Mouse (Mus musculus) intestine, embryonic 14.5 days (tissue): ENCODE data around the gene Ecm1. TPM values are rescaled to one million over a fixed set of nuclear protein-coding genes. Genes with fewer than 3 reads are reported as not detected.

ENCODE experiments used
- ATAC-seq: fragments of 200-750 bp; cut with Nextera tagmentation; replicated peaks from 2 replicates; pipeline ENCODE4 v1.8.0; 2017; ENCODE audit warnings: low read depth, moderate number of reproducible peaks, moderate TSS enrichment, moderate library complexity; ENCODE audit not compliant: low FRiP score, low TSS enrichment
- DNase-seq: peaks from one replicate; pipeline ENCODE4 v3.0.0-alpha.2; 2018; ENCODE audit warnings: low spot score
- H3K27ac ChIP-seq: fragments of 300-500 bp; sonication (generic); 2 replicates; pipeline ENCODE4 v1.5.1; 2014; ENCODE audit warnings: low read depth, mild to moderate bottlenecking, control low read depth
- H3K27me3 ChIP-seq: fragments of 300-500 bp; sonication (generic); replicated peaks from 2 replicates; pipeline ENCODE4 v1.6.1; 2014; ENCODE audit warnings: low read length, control low read depth; ENCODE audit not compliant: control insufficient read depth, insufficient read depth
- H3K36me3 ChIP-seq: fragments of 300-500 bp; sonication (generic); 2 replicates; pipeline ENCODE4 v1.6.1; 2014; ENCODE audit warnings: low read length, control low read depth; ENCODE audit not compliant: control insufficient read depth, insufficient read depth
- H3K4me1 ChIP-seq: fragments of 300-500 bp; sonication (generic); replicated peaks from 2 replicates; pipeline ENCODE4 v1.6.1; 2014; ENCODE audit warnings: low read length, control low read depth, mixed read lengths; ENCODE audit not compliant: control insufficient read depth, insufficient read depth
- H3K4me2 ChIP-seq: fragments of 300-500 bp; sonication (generic); 2 replicates; pipeline ENCODE4 v1.6.1; 2014; ENCODE audit warnings: low read length
- H3K4me3 ChIP-seq: fragments of 300-500 bp; sonication (generic); 2 replicates; pipeline ENCODE4 v1.5.1; 2014; ENCODE audit warnings: low read depth, low read length, control low read depth, mixed read lengths
- H3K9ac ChIP-seq: fragments of 300-500 bp; sonication (generic); 2 replicates; pipeline ENCODE4 v1.6.1; 2014; ENCODE audit warnings: mild to moderate bottlenecking, low read length
- H3K9me3 ChIP-seq: fragments of 300-500 bp; sonication (generic); 2 replicates; pipeline ENCODE4 v1.6.1; 2016; ENCODE audit warnings: low read length, control low read depth; ENCODE audit not compliant: control insufficient read depth
- WGBS: fragments of 180-500 bp; shearing (Covaris S2); extraction: QIAGEN DNeasy Blood & Tissue Kit; methylation state at CpG from one replicate; pipeline ENCODE4 v1.1.7; 2014; 5-methylcytosine and 5-hydroxymethylcytosine counted together
- polyA plus RNA-seq: library from polyadenylated mRNA; unstranded; fragments of >200 nt; fragmentation: Nextera tagmentation; extraction: Ambion mirVana; gene quantifications from 2 replicates; pipeline ENCODE4 v1.2.1, GENCODE M21; 2014

Ecm1 gene
- polyA plus RNA-seq, 1 experiment from 2014 or later: 23.2 TPM

DNA sequence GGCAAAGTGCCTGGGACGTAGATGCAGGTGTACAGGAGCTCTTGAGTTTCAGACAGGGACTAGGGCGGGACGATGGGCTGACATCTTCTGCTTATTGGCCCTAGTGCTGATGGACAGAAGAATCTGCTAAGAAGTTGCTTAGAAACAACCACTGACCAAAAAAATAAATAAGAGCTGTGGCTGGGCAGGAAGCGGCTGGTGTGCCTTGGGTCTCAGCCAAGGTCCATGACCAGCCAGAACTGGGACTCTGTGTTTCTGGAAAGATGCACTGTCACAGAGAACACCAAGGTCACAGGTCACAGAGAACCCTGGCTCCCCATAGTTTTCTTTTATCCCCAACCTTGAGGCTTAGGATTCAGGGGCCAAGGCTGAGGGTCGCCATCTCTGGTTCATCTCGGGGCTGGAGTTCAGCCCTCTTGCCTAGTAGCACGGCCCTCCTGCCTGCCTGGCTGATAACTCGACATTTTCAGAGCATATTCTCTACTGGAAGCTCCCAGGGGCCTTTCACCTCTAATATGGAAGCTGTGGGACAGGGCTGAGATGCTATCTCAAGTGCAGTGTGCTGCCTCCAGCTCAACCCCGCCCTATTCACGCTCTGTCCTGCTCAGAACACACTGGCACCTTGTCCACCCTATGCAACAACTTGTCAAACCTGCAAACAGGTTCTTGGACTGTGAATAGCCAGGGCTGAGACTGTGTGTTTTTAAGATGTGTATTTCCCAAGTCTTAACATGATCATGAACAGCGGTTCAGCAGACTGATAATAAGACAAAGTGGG lies 6.4 kb downstream of the Ecm1 start:
- Histone ChIP-seq H3K9ac (no peak overlapping the region), H3K27me3 (no peaks in the 10 kb centered on the region), H3K4me2 (no peak overlapping the region), H3K9me3 (no peaks in the 10 kb centered on the region), H3K4me3 (no peak overlapping the region), H3K27ac (no peak overlapping the region), H3K4me1 (no peaks in the 10 kb centered on the region), H3K36me3 (0 out of 2 replicates have a peak, but pooled peaks cover 9% of the 10 kb centered on the region)
- WGBS: 82% methylated on average over 11 of the region's 11 CpGs
- no peak for DNase-seq
- no peak for ATAC-seq

DNA sequence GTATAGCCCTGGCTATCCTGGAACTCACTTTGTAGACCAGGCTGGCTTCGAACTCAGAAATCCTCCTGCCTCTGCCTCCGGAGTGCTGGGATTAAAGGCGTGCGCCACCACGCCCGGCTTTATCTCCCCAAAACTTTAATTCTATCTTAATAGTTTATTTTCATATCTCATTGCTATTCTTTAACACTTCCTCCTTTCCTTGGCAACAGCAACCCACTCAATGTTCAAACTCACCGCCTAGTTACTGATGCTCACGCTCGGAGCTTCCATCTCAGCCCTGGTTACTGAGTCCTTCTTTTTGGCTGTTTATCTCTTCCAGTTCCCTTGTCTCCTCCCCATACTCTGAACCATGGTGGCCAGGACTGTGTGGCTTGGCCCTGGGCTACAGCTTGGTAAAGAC lies 7.1 kb downstream of the Ecm1 start:
- ATAC-seq: no peak
- H3K27me3 ChIP-seq: no peaks in the 10 kb centered on the region
- no peaks in the 10 kb centered on the region for H3K9me3 ChIP-seq
- no peaks in the 10 kb centered on the region for H3K4me1 ChIP-seq
- no peak overlapping the region for H3K27ac ChIP-seq
- no peak overlapping the region for H3K4me3 ChIP-seq
- DNase-seq: no peak
- no peak overlapping the region for H3K4me2 ChIP-seq
- WGBS: 94% methylated on average over 9 of the region's 9 CpGs
- no peak overlapping the region for H3K9ac ChIP-seq
- H3K36me3 ChIP-seq: 0 out of 2 replicates have a peak, but pooled peaks cover 9% of the 10 kb centered on the region

DNA sequence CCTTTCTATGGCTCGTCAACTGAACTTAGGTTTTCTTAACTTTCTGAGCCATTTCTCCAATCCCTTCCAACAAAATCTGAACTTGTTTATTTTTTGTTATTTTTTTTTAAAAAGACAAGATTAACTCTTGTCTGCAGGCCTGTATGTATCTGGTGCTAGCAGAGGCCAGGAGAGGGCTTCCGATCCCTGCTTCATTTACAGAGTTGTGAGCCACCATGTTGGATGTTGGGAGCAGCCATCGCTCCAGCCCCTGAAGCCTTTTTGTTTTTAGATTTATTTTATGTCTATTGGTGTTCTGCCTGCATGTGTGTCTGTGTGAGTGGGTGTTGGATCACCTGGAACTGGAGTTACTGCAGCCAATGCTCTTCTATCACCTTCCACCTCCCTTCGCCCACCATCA lies 7.6 kb downstream of the Ecm1 start:
- Histone ChIP-seq H3K9ac (no peak overlapping the region), H3K4me1 (no peaks in the 10 kb centered on the region), H3K27ac (no peak overlapping the region), H3K27me3 (no peaks in the 10 kb centered on the region), H3K36me3 (0 out of 2 replicates have a peak, but pooled peaks cover 9% of the 10 kb centered on the region), H3K4me2 (no peak overlapping the region), H3K4me3 (no peak overlapping the region), H3K9me3 (no peaks in the 10 kb centered on the region)
- ATAC-seq (no peak), DNase-seq (no peak)
- WGBS: 85% methylated on average over 4 of the region's 4 CpGs

DNA sequence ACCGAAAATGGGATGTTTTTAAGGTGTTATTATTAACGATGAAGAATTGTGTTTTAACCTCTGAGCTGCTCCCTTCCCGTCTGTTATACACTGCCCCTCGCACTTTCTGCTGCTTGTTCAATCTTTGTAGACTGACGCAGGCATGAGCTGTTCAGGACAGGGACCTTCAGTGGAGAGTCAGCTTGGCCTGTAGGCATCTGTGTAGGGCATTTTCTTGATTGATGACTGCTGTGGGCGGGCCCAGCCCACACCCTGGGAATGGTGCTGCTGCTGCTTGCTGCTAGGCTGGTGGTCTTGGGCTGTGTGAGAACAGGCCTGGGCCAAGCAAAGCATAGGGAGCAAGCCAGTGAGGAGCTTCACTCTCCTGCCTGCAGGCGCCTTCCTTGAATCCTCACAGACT lies 8.9 kb downstream of the Ecm1 start:
- ATAC-seq (no peak), DNase-seq (no peak)
- 70% methylated on average over 7 of the region's 7 CpGs for WGBS
- Histone ChIP-seq H3K36me3 (0 out of 2 replicates have a peak, but pooled peaks cover 3% of the 10 kb centered on the region), H3K4me2 (no peak overlapping the region), H3K4me1 (no peaks in the 10 kb centered on the region), H3K27ac (no peak overlapping the region), H3K9ac (no peak overlapping the region), H3K4me3 (no peak overlapping the region), H3K27me3 (no peaks in the 10 kb centered on the region), H3K9me3 (no peaks in the 10 kb centered on the region)

DNA sequence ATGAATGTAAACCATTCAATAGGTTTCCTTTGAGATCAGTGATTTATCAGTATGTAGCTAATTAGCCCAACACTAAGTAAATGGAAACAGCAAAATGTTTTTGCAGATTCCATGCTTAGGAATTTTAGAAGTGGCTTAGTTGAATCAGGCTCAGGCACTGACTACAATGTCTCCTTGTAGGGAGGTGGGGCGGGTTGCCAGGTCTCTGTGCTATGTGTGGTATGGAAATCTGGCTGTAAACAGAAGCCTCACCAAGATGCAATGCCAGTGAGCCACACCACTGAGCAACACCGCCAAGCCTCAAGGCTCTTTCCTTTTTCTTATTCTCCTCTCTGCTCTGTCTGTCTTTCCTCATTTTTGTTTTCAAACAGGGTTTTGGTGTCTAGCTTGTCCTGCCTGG lies 10.5 kb downstream of the Ecm1 start:
- no peak for DNase-seq
- WGBS: 77% methylated on average over 2 of the region's 2 CpGs
- no peak overlapping the region for H3K4me2 ChIP-seq
- no peaks in the 10 kb centered on the region for H3K4me1 ChIP-seq
- H3K36me3 ChIP-seq: no peaks in the 10 kb centered on the region
- H3K9ac ChIP-seq: no peak overlapping the region
- H3K4me3 ChIP-seq: no peak overlapping the region
- ATAC-seq: no peak
- H3K27me3 ChIP-seq: no peaks in the 10 kb centered on the region
- H3K27ac ChIP-seq: no peak overlapping the region
- no peaks in the 10 kb centered on the region for H3K9me3 ChIP-seq

DNA sequence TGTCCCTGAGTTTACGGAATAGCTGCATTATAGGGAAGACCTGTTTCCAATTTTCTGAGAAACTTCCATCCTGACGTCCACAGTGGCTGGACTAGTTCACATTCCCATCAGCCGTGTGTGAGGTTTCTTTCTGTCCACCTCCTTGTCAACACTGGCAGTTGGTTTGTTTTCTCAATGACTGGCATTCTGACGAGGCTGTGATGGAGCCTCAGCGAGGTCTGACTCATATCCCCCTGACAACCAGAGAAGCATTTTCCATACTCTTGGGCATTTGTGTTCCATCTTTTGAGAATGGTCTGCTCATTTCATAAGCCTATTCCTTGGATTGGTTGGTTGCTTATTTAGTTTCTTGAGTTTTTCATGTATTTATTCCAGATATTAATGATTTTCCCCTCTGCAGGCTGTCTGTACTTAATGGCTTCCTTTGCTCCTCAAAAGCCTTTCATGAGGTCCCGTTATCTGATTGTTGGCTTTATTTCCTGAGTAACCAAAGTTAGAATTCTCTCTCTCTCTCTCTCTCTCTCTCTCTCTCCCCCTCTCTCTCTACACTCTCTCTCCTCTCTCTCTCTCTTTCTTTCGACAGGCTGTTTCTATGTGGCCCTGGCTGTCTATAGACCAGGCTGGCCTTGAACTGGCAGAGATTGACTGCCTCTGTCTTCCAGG lies 12.5 kb downstream of the Ecm1 start:
- no peaks in the 10 kb centered on the region for H3K36me3 ChIP-seq

DNA sequence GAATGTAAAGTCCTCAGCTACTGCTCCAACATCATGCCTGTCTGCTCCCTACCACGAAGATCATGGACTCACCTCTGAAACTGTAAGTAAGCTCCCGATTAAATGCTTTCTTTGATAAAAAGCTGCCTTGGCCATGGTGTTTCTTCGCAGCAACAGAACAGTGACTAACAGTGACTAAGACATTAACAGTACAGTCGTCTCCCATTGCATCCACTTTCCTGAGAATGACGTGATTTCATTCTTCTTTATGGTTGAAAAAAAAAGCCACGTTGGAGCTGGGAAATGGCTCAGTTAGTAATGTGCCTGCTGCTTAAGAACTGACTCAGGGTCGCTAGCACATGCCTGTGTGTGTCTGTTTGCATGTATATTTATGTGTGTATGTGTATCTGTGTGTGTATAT lies 13.5 kb downstream of the Ecm1 start:
- Histone ChIP-seq H3K27me3 (no peaks in the 10 kb centered on the region), H3K36me3 (no peaks in the 10 kb centered on the region), H3K9ac (no peak overlapping the region), H3K4me2 (no peak overlapping the region), H3K4me1 (no peaks in the 10 kb centered on the region), H3K27ac (no peak overlapping the region), H3K4me3 (no peak overlapping the region), H3K9me3 (no peaks in the 10 kb centered on the region)
- DNase-seq (no peak), ATAC-seq (no peak)
- WGBS: 82% methylated on average over 7 of the region's 7 CpGs

More for the DNA sequence above, 12.5 kb downstream of the Ecm1 start:
- Histone ChIP-seq H3K9me3 (no peaks in the 10 kb centered on the region), H3K27me3 (no peaks in the 10 kb centered on the region), H3K4me1 (no peaks in the 10 kb centered on the region), H3K27ac (no peak overlapping the region), H3K4me3 (no peak overlapping the region), H3K4me2 (no peak overlapping the region), H3K9ac (no peak overlapping the region)
- no peak for DNase-seq
- no peak for ATAC-seq
- WGBS: 55% methylated on average over 7 of the region's 7 CpGs

DNA sequence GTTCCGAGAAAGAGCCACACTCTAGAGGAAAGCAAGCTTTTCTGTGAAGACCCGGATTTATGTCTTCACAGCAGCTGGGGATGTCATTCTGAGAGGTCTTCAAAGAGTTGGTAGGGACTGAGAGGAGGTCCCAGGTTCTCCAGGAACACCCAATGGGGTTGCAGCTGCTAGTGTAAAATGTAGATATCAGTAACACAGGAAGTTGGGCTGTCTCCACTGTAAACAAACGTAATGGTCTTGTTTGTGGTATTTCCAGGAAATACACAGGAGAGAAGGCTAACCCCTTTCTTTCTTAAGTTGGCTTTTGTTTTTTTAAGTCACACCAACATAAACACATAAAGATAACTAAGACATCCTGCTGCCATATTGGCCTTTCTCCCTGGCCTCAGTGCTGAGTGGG lies 17.0 kb downstream of the Ecm1 start:
- 69% methylated on average over 3 of the region's 3 CpGs for WGBS
- ATAC-seq (no peak), DNase-seq (no peak)
- Histone ChIP-seq H3K4me3 (no peak overlapping the region), H3K4me2 (no peak overlapping the region), H3K4me1 (no peaks in the 10 kb centered on the region), H3K9ac (no peak overlapping the region), H3K36me3 (no peaks in the 10 kb centered on the region), H3K27ac (no peak overlapping the region), H3K9me3 (no peaks in the 10 kb centered on the region), H3K27me3 (no peaks in the 10 kb centered on the region)

DNA sequence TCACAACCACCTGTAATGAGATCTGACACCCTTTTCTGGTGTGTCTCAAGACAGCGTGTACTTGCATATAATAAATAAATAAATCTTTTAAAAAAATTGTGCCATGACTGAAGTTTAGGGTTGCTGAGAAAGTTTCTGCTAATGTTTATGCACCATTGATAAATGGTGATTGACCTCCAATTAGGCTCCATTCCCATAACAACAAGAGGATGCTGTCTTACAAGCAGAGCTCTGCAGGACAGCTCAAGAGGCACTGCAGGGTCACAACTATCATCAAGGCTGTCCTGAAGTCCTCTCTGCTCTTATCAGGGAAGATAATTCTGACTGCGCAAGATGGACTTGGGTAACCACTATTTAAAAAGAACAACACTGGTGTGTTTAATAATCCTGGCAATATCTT lies 21.2 kb downstream of the Ecm1 start:
- no peaks in the 10 kb centered on the region for H3K4me1 ChIP-seq
- no peaks in the 10 kb centered on the region for H3K36me3 ChIP-seq
- H3K9ac ChIP-seq: no peak overlapping the region
- no peak for DNase-seq
- H3K4me3 ChIP-seq: no peak overlapping the region
- WGBS: 65% methylated on average over 2 of the region's 2 CpGs
- no peak for ATAC-seq
- H3K27ac ChIP-seq: no peak overlapping the region
- no peaks in the 10 kb centered on the region for H3K27me3 ChIP-seq
- no peak overlapping the region for H3K4me2 ChIP-seq
- no peaks in the 10 kb centered on the region for H3K9me3 ChIP-seq
